Mouse (Mus musculus) limb, embryonic 11.5 days (tissue): ENCODE results near the gene Rasa4. TPM values are rescaled to one million over a fixed set of nuclear protein-coding genes. Genes with fewer than 3 reads are reported as not detected.
"Not testable (repeated sequence)": the region's sequence is repeated elsewhere in the genome, so short reads cannot be mapped to it uniquely, and the experiment has no call there.

ENCODE experiments used
- ATAC-seq: fragments of 200-750 bp; cut with Nextera tagmentation; 2 replicates; pipeline ENCODE4 v1.8.0; 2017; ENCODE audit warnings: low read depth; ENCODE audit not compliant: insufficient number of reproducible peaks, low FRiP score, low TSS enrichment
- DNase-seq: peaks from one replicate; pipeline ENCODE4 v3.0.0-alpha.2; 2015; ENCODE audit warnings: low spot score
- H3K27ac ChIP-seq: fragments of 300-500 bp; sonication (generic); replicated peaks from 2 replicates; pipeline ENCODE4 v1.5.1; 2014; ENCODE audit warnings: low read depth, mild to moderate bottlenecking, low read length
- H3K27me3 ChIP-seq: fragments of 300-500 bp; sonication (generic); 2 replicates; pipeline ENCODE4 v1.6.1; 2014; ENCODE audit warnings: mild to moderate bottlenecking, low read length, mixed read lengths; ENCODE audit not compliant: control insufficient read depth, insufficient read depth
- H3K36me3 ChIP-seq: fragments of 300-500 bp; sonication (generic); 2 replicates; pipeline ENCODE4 v1.6.1; 2014; ENCODE audit warnings: mild to moderate bottlenecking, low read length, moderate library complexity, mixed read lengths; ENCODE audit not compliant: control insufficient read depth, insufficient read depth
- H3K4me1 ChIP-seq: fragments of 300-500 bp; sonication (generic); 2 replicates; pipeline ENCODE4 v1.6.1; 2014; ENCODE audit warnings: low read length, mixed read lengths; ENCODE audit not compliant: control insufficient read depth, insufficient read depth
- H3K4me2 ChIP-seq: fragments of 300-500 bp; sonication (generic); 2 replicates; pipeline ENCODE4 v1.6.1; 2014; ENCODE audit warnings: low read depth, mild to moderate bottlenecking, moderate library complexity; ENCODE audit not compliant: severe bottlenecking
- H3K4me3 ChIP-seq: fragments of 300-500 bp; sonication (generic); 2 replicates; pipeline ENCODE4 v1.5.1; 2014; ENCODE audit warnings: low read depth, low read length
- H3K9ac ChIP-seq: fragments of 300-500 bp; sonication (generic); 2 replicates; pipeline ENCODE4 v1.6.1; 2014; ENCODE audit warnings: mild to moderate bottlenecking, low read length
- H3K9me3 ChIP-seq: fragments of 300-500 bp; sonication (generic); 2 replicates; pipeline ENCODE4 v1.6.1; 2016; ENCODE audit warnings: low read length; ENCODE audit not compliant: control insufficient read depth
- WGBS: fragments of 180-500 bp; shearing (Covaris S2); extraction: QIAGEN DNeasy Blood & Tissue Kit; methylation state at CpG from one replicate; pipeline ENCODE4 v1.1.7; 2014; 5-methylcytosine and 5-hydroxymethylcytosine counted together
- polyA plus RNA-seq: library from polyadenylated mRNA; unstranded; fragments of >200 nt; fragmentation: Nextera tagmentation; extraction: Ambion mirVana; gene quantifications from 2 replicates; pipeline ENCODE4 v1.2.1, GENCODE M21; 2014

The Rasa4 gene
- polyA plus RNA-seq, 1 experiment from 2014 or later = 4.4 TPM

GRCm38 (mm10) chr5:136139393-136139792, 55.7 kb downstream of the Rasa4 start:
- Histone ChIP-seq H3K9me3 (no peaks in the 10 kb centered on the region), H3K27me3 (no peaks in the 10 kb centered on the region), H3K4me3 (no peak overlapping the region), H3K4me2 (no peak overlapping the region), H3K36me3 (peaks cover 11% of the 10 kb centered on the region), H3K9ac (no peak overlapping the region), H3K27ac (no peak overlapping the region), H3K4me1 (peaks cover 2% of the 10 kb centered on the region; the same call in 1 of the 2 replicates)
- DNase-seq (no peak), ATAC-seq (no peak)
- WGBS = 93% methylated on average over 13 of the region's 13 CpGs

GRCm38 (mm10) chr5:136140057-136140482, 56.4 kb downstream of the Rasa4 start:
- H3K9ac ChIP-seq = no peak overlapping the region
- no peak for ATAC-seq
- H3K27me3 ChIP-seq = no peaks in the 10 kb centered on the region
- H3K4me3 ChIP-seq = no peak overlapping the region
- H3K4me2 ChIP-seq = no peak overlapping the region
- H3K9me3 ChIP-seq = no peaks in the 10 kb centered on the region; the same call in 1 of the 2 replicates
- no peak overlapping the region for H3K27ac ChIP-seq
- peaks cover 11% of the 10 kb centered on the region for H3K36me3 ChIP-seq
- DNase-seq = no peak
- 94% methylated on average over 10 of the region's 10 CpGs for WGBS
- H3K4me1 ChIP-seq = peaks cover under 1% of the 10 kb centered on the region; the same call in 1 of the 2 replicates

GRCm38 (mm10) chr5:136142746-136143145, 59.0 kb downstream of the Rasa4 start:
- Histone ChIP-seq H3K9ac (no peak overlapping the region), H3K27ac (no peak overlapping the region), H3K4me2 (no peak overlapping the region), H3K4me1 (no peaks in the 10 kb centered on the region), H3K4me3 (no peak overlapping the region), H3K27me3 (no peaks in the 10 kb centered on the region), H3K36me3 (peaks cover 11% of the 10 kb centered on the region), H3K9me3 (no peaks in the 10 kb centered on the region; the same call in 1 of the 2 replicates)
- DNase-seq = no peak
- no peak for ATAC-seq
- 83% methylated on average over 5 of the region's 5 CpGs for WGBS

GRCm38 (mm10) chr5:136143161-136143755, 59.5 kb downstream of the Rasa4 start:
- WGBS = 88% methylated on average over 6 of the region's 6 CpGs
- peaks cover 11% of the 10 kb centered on the region for H3K36me3 ChIP-seq
- no peak overlapping the region for H3K27ac ChIP-seq
- no peak for DNase-seq
- H3K4me1 ChIP-seq = no peaks in the 10 kb centered on the region
- no peak for ATAC-seq
- H3K27me3 ChIP-seq = no peaks in the 10 kb centered on the region
- no peak overlapping the region for H3K4me3 ChIP-seq
- no peak overlapping the region for H3K4me2 ChIP-seq
- H3K9ac ChIP-seq = no peak overlapping the region
- H3K9me3 ChIP-seq = no peaks in the 10 kb centered on the region; the same call in 1 of the 2 replicates

GRCm38 (mm10) chr5:136144606-136145430, 61.1 kb downstream of the Rasa4 start:
- no peak overlapping the region for H3K4me2 ChIP-seq
- no peak for ATAC-seq
- H3K4me3 ChIP-seq = no peak overlapping the region
- no peaks in the 10 kb centered on the region for H3K27me3 ChIP-seq
- no peak for DNase-seq
- no peaks in the 10 kb centered on the region for H3K4me1 ChIP-seq
- H3K27ac ChIP-seq = no peak overlapping the region
- no peaks in the 10 kb centered on the region; the same call in 1 of the 2 replicates for H3K9me3 ChIP-seq
- peaks cover 8% of the 10 kb centered on the region for H3K36me3 ChIP-seq
- WGBS = 67% methylated on average over 12 of the region's 12 CpGs
- no peak overlapping the region for H3K9ac ChIP-seq

GRCm38 (mm10) chr5:136146936-136147335, 63.2 kb downstream of the Rasa4 start:
- Histone ChIP-seq H3K4me2 (no peak overlapping the region), H3K4me1 (no peaks in the 10 kb centered on the region), H3K9me3 (no peaks in the 10 kb centered on the region; the same call in 1 of the 2 replicates), H3K4me3 (no peak overlapping the region), H3K36me3 (no peaks in the 10 kb centered on the region), H3K9ac (no peak overlapping the region), H3K27ac (no peak overlapping the region), H3K27me3 (no peaks in the 10 kb centered on the region)
- WGBS = 95% methylated on average over 1 of the region's 1 CpGs
- ATAC-seq = no peak
- DNase-seq = no peak

GRCm38 (mm10) chr5:136147704-136148103, 64.0 kb downstream of the Rasa4 start:
- H3K27me3 ChIP-seq = no peaks in the 10 kb centered on the region
- no peak overlapping the region for H3K27ac ChIP-seq
- no peaks in the 10 kb centered on the region for H3K4me1 ChIP-seq
- no peaks in the 10 kb centered on the region; the same call in 1 of the 2 replicates for H3K9me3 ChIP-seq
- DNase-seq (no peak), ATAC-seq (no peak)
- 68% methylated on average over 8 of the region's 8 CpGs for WGBS
- H3K9ac ChIP-seq = no peak overlapping the region
- no peak overlapping the region for H3K4me2 ChIP-seq
- no peak overlapping the region for H3K4me3 ChIP-seq
- H3K36me3 ChIP-seq = no peaks in the 10 kb centered on the region

GRCm38 (mm10) chr5:136149134-136149576, 65.4 kb downstream of the Rasa4 start:
- H3K4me1 ChIP-seq, H3K4me2 ChIP-seq, H3K27ac ChIP-seq, H3K4me3 ChIP-seq, DNase-seq, H3K9me3 ChIP-seq, H3K9ac ChIP-seq, H3K27me3 ChIP-seq, ATAC-seq, H3K36me3 ChIP-seq: not testable (repeated sequence)
- 78% methylated on average over 5 of the region's 5 CpGs for WGBS
